Mouse (Mus musculus) brain, embryonic 14.5 days (tissue): ENCODE measurements around the gene AW822073.

Experiments used
- CTCF ChIP-seq: fragments of 200-500 bp; IDR thresholded peaks from 2 replicates; pipeline ENCODE4 v1.5.1; 2012; ENCODE audit warnings: inconsistent platforms, mild to moderate bottlenecking, moderate library complexity, borderline replicate concordance; ENCODE audit not compliant: insufficient read depth, insufficient read length; ENCODE audit errors: extremely low read depth
- POLR2A ChIP-seq: fragments of 200-500 bp; IDR thresholded peaks from 2 replicates; pipeline ENCODE4 v1.6.1; 2012; ENCODE audit warnings: mild to moderate bottlenecking, inconsistent platforms, borderline replicate concordance; ENCODE audit not compliant: poor library complexity, insufficient read depth, insufficient read length, severe bottlenecking; ENCODE audit errors: extremely low read depth

DNA sequence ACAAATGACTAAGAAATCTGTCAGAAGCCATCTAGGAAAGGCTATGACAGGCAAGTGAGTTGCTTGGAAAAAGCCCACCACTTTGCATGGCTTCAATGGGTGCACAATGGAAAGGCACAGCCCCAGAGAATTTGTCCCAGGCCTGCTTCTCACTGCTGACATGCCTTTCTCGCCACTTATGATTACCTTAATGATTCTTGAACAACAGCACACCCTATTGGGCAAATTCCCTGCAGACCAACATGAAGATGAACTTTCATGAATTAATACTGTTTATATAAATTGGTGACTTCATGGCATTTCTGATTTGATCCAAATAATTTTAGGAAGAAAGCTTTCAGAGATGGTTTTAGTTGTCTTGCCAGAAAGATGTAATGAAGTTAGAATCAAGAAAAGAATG, 24.8 kb upstream of the AW822073 start:
- TF ChIP-seq POLR2A = no peak
- TF ChIP-seq CTCF = no peak
